ENCODE assay signal across 12 mouse cellular contexts in the genomic region with DNA sequence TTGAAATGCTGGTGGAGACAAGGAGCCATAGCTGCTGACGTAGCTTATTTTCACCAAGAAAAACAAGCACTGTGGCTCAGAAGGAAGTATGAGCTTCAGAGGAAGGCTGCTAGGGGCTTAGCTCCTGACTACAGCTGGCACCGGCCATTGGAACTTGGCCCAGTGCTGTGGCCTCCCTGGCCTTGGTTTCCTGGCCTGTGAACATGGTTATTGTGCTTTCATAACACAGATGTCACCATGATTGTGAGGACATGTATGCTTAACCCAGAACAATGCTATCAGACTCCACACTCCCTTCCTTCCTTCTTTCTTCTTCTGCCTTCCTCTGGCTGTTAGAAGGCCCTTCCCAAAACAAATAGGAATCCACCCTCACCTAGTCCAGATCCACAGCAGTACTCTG.
DNase-seq lines count a peak whose midpoint lies in the region; ATAC-seq and TF ChIP-seq lines count a peak whose summit lies in the region.
"Had no signal": no experiment of that assay in that cellular context is flagged by ENCODE, and none has a peak within 500 bp of the region (broad histone marks: within the 10 kb centered on the region; RNA-seq: fewer than 3 reads in every experiment).

No protein-coding gene starts in this region.

- H3K4me3 ChIP-seq in kidney, adult 2 months (ENCODE audit: insufficient read depth, low read depth, low read length) = no peak overlapping the region
- no peak overlapping the region for H3K4me3 ChIP-seq in lung, embryonic 14.5 days (ENCODE audit: low read depth, low read length)
- H3K4me3 ChIP-seq: left cerebral cortex, adult 2 months; stomach, embryonic 15.5 days had no signal

- peak; percentile 81 for DNase-seq in adrenal gland, postnatal 10 days
- peak; percentile 38 for DNase-seq in gastrocnemius, postnatal 14 days
- DNase-seq in kidney, adult 2 months = peak; percentile 67
- DNase-seq in lung, embryonic 14.5 days = peak; percentile 69
- no peak for DNase-seq in right cerebral cortex, postnatal 14 days
- no peak for DNase-seq in retina, embryonic 14.5 days (ENCODE audit: low spot score)
- no peak for DNase-seq in embryo, embryonic 10 days (ENCODE audit: low spot score)
- no peak for DNase-seq in spleen, postnatal 10 days (ENCODE audit: low spot score in 2 of 2)
- DNase-seq: cerebellum, adult 2 months had no signal

- H3K27me3 ChIP-seq in kidney, adult 2 months (replicated peaks; ENCODE audit: control insufficient read depth, insufficient read depth, low read length) = no peaks in the 10 kb centered on the region
- H3K27me3 ChIP-seq in lung, embryonic 14.5 days (ENCODE audit: insufficient read depth, low read length) = no peaks in the 10 kb centered on the region
- H3K27me3 ChIP-seq: stomach, embryonic 15.5 days had no signal

- H3K4me2 ChIP-seq in lung, embryonic 14.5 days = no peak overlapping the region
- H3K4me2 ChIP-seq: stomach, embryonic 15.5 days had no signal

- no peaks in the 10 kb centered on the region for H3K9me3 ChIP-seq in lung, embryonic 14.5 days (ENCODE audit: low read depth, low read length)
- H3K9me3 ChIP-seq: stomach, embryonic 15.5 days had no signal

- intact Hi-C loops in gastrocnemius, postnatal 14 days (cut with DNase I; ENCODE audit: low total_unique reads) = no loop called here

- ATAC-seq in lung, embryonic 14.5 days (ENCODE audit: insufficient read depth) = peak; percentile 85
- ATAC-seq: forebrain, embryonic 16.5 days had no signal

- no peaks in the 10 kb centered on the region for H3K4me1 ChIP-seq in kidney, adult 2 months (ENCODE audit: control insufficient read depth, insufficient read depth, low read length)
- no peaks in the 10 kb centered on the region for H3K4me1 ChIP-seq in lung, embryonic 14.5 days (ENCODE audit: insufficient read depth)
- H3K4me1 ChIP-seq: stomach, embryonic 15.5 days had no signal

- 57% methylated on average over 2 of the region's 2 CpGs for WGBS in kidney, adult 2 months
- WGBS in lung, embryonic 14.5 days = 56% methylated on average over 2 of the region's 2 CpGs

- no peak for TF ChIP-seq CTCF in kidney, adult 2 months (conservative IDR thresholded peaks at IDR 0.05; ENCODE audit: insufficient read depth, insufficient read length, low read depth, low read length)
- no peak for TF ChIP-seq CTCF in lung, embryonic 14.5 days (IDR thresholded peaks at IDR 0.05; ENCODE audit: low read depth)

- TF ChIP-seq POLR2A in kidney, adult 2 months (IDR thresholded peaks at IDR 0.05; ENCODE audit: low read depth, low read length) = no peak

- H3K36me3 ChIP-seq in kidney, adult 2 months (ENCODE audit: control insufficient read depth, insufficient read depth, low read length) = no peaks in the 10 kb centered on the region
- H3K36me3 ChIP-seq in lung, embryonic 14.5 days (ENCODE audit: insufficient read depth) = no peaks in the 10 kb centered on the region
- H3K36me3 ChIP-seq: stomach, embryonic 15.5 days had no signal

- no peak overlapping the region for H3K27ac ChIP-seq in kidney, adult 2 months (ENCODE audit: insufficient read depth, low read depth, low read length)
- 0 out of 2 replicates have a peak overlapping the region, but pooled peaks have one; percentile 30 for H3K27ac ChIP-seq in lung, embryonic 14.5 days (ENCODE audit: low read depth)
- H3K27ac ChIP-seq: left cerebral cortex, adult 2 months; stomach, embryonic 15.5 days had no signal

- H3K9ac ChIP-seq in lung, embryonic 14.5 days = no peak overlapping the region
- H3K9ac ChIP-seq: stomach, embryonic 15.5 days had no signal

Comparison
In these comparisons a context has a peak if more than half of its experiments do, and no peak if none do; other contexts are left out.
1. DNase-seq: peak in adrenal gland, postnatal 10 days (single experiment), gastrocnemius, postnatal 14 days (single experiment), kidney, adult 2 months (single experiment) and lung, embryonic 14.5 days (single experiment); none in right cerebral cortex, postnatal 14 days (single experiment), retina, embryonic 14.5 days (single experiment), embryo, embryonic 10 days (single experiment) and spleen, postnatal 10 days (0 of 2).